Mouse (Mus musculus) embryonic facial prominence, embryonic 14.5 days (tissue): ENCODE data around the gene Serpind1. TPM values are rescaled to one million over a fixed set of nuclear protein-coding genes. Genes with fewer than 3 reads are reported as not detected.

Source experiments
- ATAC-seq: fragments of 200-750 bp; cut with Nextera tagmentation; 2 replicates; pipeline ENCODE4 v1.8.0; 2017; ENCODE audit warnings: low read depth, moderate number of reproducible peaks, moderate TSS enrichment
- DNase-seq: peaks from one replicate; pipeline ENCODE4 v3.0.0-alpha.2; 2015; ENCODE audit warnings: low spot score
- H3K27ac ChIP-seq: fragments of 300-500 bp; sonication (generic); replicated peaks from 2 replicates; pipeline ENCODE4 v1.5.1; 2014; ENCODE audit warnings: low read depth, mild to moderate bottlenecking, low read length, moderate library complexity
- H3K27me3 ChIP-seq: fragments of 300-500 bp; sonication (generic); replicated peaks from 2 replicates; pipeline ENCODE4 v1.6.1; 2014; ENCODE audit warnings: low read length; ENCODE audit not compliant: control insufficient read depth, insufficient read depth
- H3K36me3 ChIP-seq: fragments of 300-500 bp; sonication (generic); 2 replicates; pipeline ENCODE4 v1.6.1; 2014; ENCODE audit warnings: low read length, mixed read lengths; ENCODE audit not compliant: control insufficient read depth, insufficient read depth
- H3K4me1 ChIP-seq: fragments of 300-500 bp; sonication (generic); 2 replicates; pipeline ENCODE4 v1.6.1; 2014; ENCODE audit warnings: antibody characterized with exemption, low read length; ENCODE audit not compliant: control insufficient read depth, insufficient read depth
- H3K4me2 ChIP-seq: fragments of 300-500 bp; sonication (generic); 2 replicates; pipeline ENCODE4 v1.6.1; 2014; ENCODE audit warnings: low read depth, mild to moderate bottlenecking, low read length, moderate library complexity, mixed read lengths
- H3K4me3 ChIP-seq: fragments of 300-500 bp; sonication (generic); 2 replicates; pipeline ENCODE4 v1.5.1; 2014; ENCODE audit warnings: low read depth, mild to moderate bottlenecking, low read length
- H3K9ac ChIP-seq: fragments of 300-500 bp; sonication (generic); 2 replicates; pipeline ENCODE4 v1.6.1; 2014; ENCODE audit warnings: low read depth, mild to moderate bottlenecking, low read length, moderate library complexity, mixed read lengths
- H3K9me3 ChIP-seq: fragments of 300-500 bp; sonication (generic); 2 replicates; pipeline ENCODE4 v1.6.1; 2016; ENCODE audit warnings: low read length; ENCODE audit not compliant: control insufficient read depth
- WGBS: fragments of 180-500 bp; shearing (Covaris S2); extraction: QIAGEN DNeasy Blood & Tissue Kit; methylation state at CpG from one replicate; pipeline ENCODE4 v1.1.7; 2014; 5-methylcytosine and 5-hydroxymethylcytosine counted together
- polyA plus RNA-seq: library from polyadenylated mRNA; unstranded; fragments of >200 nt; fragmentation: Nextera tagmentation; extraction: Ambion mirVana; gene quantifications from 2 replicates; pipeline ENCODE4 v1.2.1, GENCODE M21; 2014

Gene Serpind1
- polyA plus RNA-seq, 1 experiment from 2014 or later: 1.4 TPM

- no peak overlapping the region for H3K9ac ChIP-seq
- no peak overlapping the region for H3K27ac ChIP-seq
- H3K4me3 ChIP-seq: no peak overlapping the region
- H3K9me3 ChIP-seq: no peaks in the 10 kb centered on the region
- no peaks in the 10 kb centered on the region for H3K4me1 ChIP-seq
- DNase-seq: no peak
- ATAC-seq: no peak
- 91% methylated on average over 5 of the region's 5 CpGs for WGBS
- no peaks in the 10 kb centered on the region for H3K27me3 ChIP-seq
- H3K4me2 ChIP-seq: no peak overlapping the region
- peaks cover 87% of the 10 kb centered on the region for H3K36me3 ChIP-seq
These were observed 18.6 kb upstream of the Serpind1 start for GRCm38 (mm10) chr16:17312531-17312930.

- DNase-seq (no peak), ATAC-seq (no peak)
- Histone ChIP-seq H3K27me3 (no peaks in the 10 kb centered on the region), H3K9ac (no peak overlapping the region), H3K27ac (no peak overlapping the region), H3K36me3 (peaks cover 72% of the 10 kb centered on the region), H3K4me1 (no peaks in the 10 kb centered on the region), H3K4me2 (no peak overlapping the region), H3K4me3 (no peak overlapping the region), H3K9me3 (no peaks in the 10 kb centered on the region)
- 90% methylated on average over 7 of the region's 7 CpGs for WGBS
These were observed 14.6 kb upstream of the Serpind1 start for GRCm38 (mm10) chr16:17316554-17316953.

DNA sequence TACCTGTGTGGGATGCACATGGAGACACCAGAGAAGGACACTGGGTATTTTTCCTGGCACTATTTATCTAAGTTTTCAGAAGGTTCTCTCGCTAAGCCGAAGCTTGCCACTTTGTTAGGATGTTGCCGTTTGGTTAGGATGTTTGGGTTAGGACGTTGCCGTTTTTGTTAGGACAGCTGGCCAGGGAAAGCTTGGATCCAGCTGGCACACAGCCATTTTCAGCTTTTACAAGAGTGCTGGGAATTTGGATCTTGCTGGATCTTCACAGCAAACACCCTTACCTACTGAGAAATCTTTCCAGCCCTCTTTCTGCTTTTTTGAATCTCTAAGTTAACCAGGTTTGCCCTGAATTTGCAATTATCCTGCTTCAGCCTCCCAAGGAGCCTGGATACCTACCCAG lies 9.7 kb upstream of the Serpind1 start:
- DNase-seq (peak; percentile 21), ATAC-seq (no peak)
- H3K9ac ChIP-seq: no peak overlapping the region
- H3K27me3 ChIP-seq: no peaks in the 10 kb centered on the region
- no peak overlapping the region for H3K4me3 ChIP-seq
- peaks cover 64% of the 10 kb centered on the region for H3K36me3 ChIP-seq
- H3K27ac ChIP-seq: no peak overlapping the region
- no peak overlapping the region for H3K4me2 ChIP-seq
- H3K9me3 ChIP-seq: no peaks in the 10 kb centered on the region
- WGBS: 73% methylated on average over 5 of the region's 5 CpGs
- no peaks in the 10 kb centered on the region for H3K4me1 ChIP-seq

DNA sequence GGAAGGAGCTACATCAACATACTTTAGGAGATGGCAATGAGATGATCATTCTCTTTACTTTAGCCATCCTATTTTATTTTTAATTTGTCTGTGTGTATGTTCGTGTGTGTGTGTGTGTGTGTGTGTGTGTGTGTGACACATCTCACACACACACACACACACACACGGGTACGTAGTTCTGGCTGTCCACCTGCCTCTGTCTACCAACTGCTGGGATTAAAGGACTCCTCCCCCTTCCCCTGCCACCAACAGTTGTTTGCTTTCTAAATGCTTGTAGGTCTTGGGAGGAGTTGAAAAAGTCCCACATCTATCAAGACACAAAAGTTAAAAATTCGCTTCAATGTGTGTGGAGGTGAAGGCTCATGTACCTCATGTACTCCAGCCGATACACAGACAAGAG lies 6.4 kb upstream of the Serpind1 start:
- Histone ChIP-seq H3K36me3 (peaks cover 43% of the 10 kb centered on the region), H3K27me3 (no peaks in the 10 kb centered on the region)
- WGBS: 84% methylated on average over 5 of the region's 5 CpGs

DNA sequence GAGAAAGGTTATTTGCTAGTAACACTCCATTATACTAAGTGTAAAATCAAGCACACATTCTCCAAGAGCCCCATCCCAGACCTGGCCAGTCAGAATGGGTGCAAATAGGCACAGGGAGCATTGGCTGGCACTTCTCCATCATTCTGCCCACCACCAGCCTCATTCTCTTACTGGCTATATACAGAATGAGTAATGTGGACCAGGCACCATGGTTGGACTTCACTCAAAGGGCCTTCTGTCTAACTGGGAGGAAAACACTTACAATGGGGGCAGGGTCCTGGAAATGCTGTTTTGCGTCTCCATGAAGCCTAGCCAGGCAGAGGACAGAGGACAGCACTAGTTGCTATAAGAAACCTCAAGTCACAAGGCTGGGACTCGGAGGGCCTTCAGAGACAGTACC lies 5.1 kb upstream of the Serpind1 start:
- H3K36me3 ChIP-seq: peaks cover 43% of the 10 kb centered on the region
- no peak for DNase-seq
- WGBS: 88% methylated on average over 2 of the region's 2 CpGs

More for the DNA sequence above, 6.4 kb upstream of the Serpind1 start:
- Histone ChIP-seq H3K9me3 (no peaks in the 10 kb centered on the region), H3K4me2 (no peak overlapping the region), H3K4me3 (no peak overlapping the region), H3K27ac (no peak overlapping the region), H3K9ac (no peak overlapping the region), H3K4me1 (no peaks in the 10 kb centered on the region)
- DNase-seq (peak; percentile 22), ATAC-seq (no peak)

GRCm38 (mm10) chr16:17329848-17330570 lies 1.2 kb upstream of the Serpind1 start:
- ATAC-seq (no peak), DNase-seq (no peak)
- no peaks in the 10 kb centered on the region for H3K4me1 ChIP-seq
- H3K4me2 ChIP-seq: no peak overlapping the region
- WGBS: 75% methylated on average over 1 of the region's 1 CpGs
- H3K9me3 ChIP-seq: no peaks in the 10 kb centered on the region
- no peak overlapping the region for H3K9ac ChIP-seq
- H3K27me3 ChIP-seq: no peaks in the 10 kb centered on the region
- H3K27ac ChIP-seq: no peak overlapping the region
- no peak overlapping the region for H3K4me3 ChIP-seq
- peaks cover 9% of the 10 kb centered on the region for H3K36me3 ChIP-seq

More for the DNA sequence above, 5.1 kb upstream of the Serpind1 start:
- ATAC-seq: no peak
- H3K4me3 ChIP-seq: no peak overlapping the region
- H3K4me1 ChIP-seq: no peaks in the 10 kb centered on the region
- H3K9me3 ChIP-seq: no peaks in the 10 kb centered on the region
- H3K27ac ChIP-seq: no peak overlapping the region
- no peak overlapping the region for H3K9ac ChIP-seq
- H3K27me3 ChIP-seq: no peaks in the 10 kb centered on the region
- no peak overlapping the region for H3K4me2 ChIP-seq

GRCm38 (mm10) chr16:17331855-17332254 lies 684 bp downstream of the Serpind1 start:
- Histone ChIP-seq H3K4me1 (no peaks in the 10 kb centered on the region), H3K9me3 (no peaks in the 10 kb centered on the region), H3K9ac (no peak overlapping the region), H3K36me3 (peaks cover 8% of the 10 kb centered on the region; the same call in 1 of the 2 replicates), H3K27me3 (no peaks in the 10 kb centered on the region), H3K4me3 (no peak overlapping the region), H3K4me2 (no peak overlapping the region), H3K27ac (no peak overlapping the region)
- WGBS: 91% methylated on average over 5 of the region's 5 CpGs
- DNase-seq: no peak
- ATAC-seq: no peak

- Histone ChIP-seq H3K4me3 (no peak overlapping the region), H3K27ac (no peak overlapping the region), H3K4me2 (no peak overlapping the region), H3K9me3 (no peaks in the 10 kb centered on the region), H3K27me3 (no peaks in the 10 kb centered on the region), H3K36me3 (peaks cover 11% of the 10 kb centered on the region; the same call in 1 of the 2 replicates), H3K4me1 (no peaks in the 10 kb centered on the region), H3K9ac (no peak overlapping the region)
- DNase-seq: no peak
- no peak for ATAC-seq
These were observed 3.4 kb downstream of the Serpind1 start for GRCm38 (mm10) chr16:17334574-17334973.

DNA sequence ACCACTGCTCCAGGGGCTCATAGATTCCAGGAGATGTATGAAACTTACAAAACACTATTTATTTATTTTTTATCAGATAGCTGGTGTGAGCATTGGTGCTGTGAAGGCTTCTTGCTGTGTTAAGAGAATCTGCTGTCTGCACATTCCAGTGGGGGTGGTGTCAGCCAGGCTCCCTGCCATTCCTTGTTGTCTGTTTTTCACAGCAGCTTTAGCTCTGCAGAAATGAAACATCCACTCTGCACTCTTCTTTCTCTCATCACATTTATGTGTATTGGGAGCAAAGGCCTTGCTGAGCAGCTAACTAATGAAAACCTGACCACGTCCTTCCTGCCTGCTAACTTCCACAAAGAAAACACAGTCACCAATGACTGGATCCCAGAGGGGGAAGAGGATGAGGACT lies 4.9 kb downstream of the Serpind1 start:
- no peaks in the 10 kb centered on the region for H3K27me3 ChIP-seq
- no peak overlapping the region for H3K9ac ChIP-seq
- DNase-seq: no peak
- ATAC-seq: no peak
- H3K27ac ChIP-seq: no peak overlapping the region
- no peaks in the 10 kb centered on the region for H3K9me3 ChIP-seq
- H3K4me1 ChIP-seq: no peaks in the 10 kb centered on the region
- no peak overlapping the region for H3K4me2 ChIP-seq
- peaks cover 15% of the 10 kb centered on the region; the same call in 1 of the 2 replicates for H3K36me3 ChIP-seq
- WGBS: 58% methylated on average over 1 of the region's 1 CpGs
- H3K4me3 ChIP-seq: no peak overlapping the region
